Mouse (Mus musculus): ENCODE measurements around the gene Rap2a. TPM values are rescaled to one million over a fixed set of nuclear protein-coding genes. Genes with fewer than 3 reads are reported as not detected.

Gene Rap2a
- polyA plus RNA-seq, 1 experiment = 37.0 TPM

DNA sequence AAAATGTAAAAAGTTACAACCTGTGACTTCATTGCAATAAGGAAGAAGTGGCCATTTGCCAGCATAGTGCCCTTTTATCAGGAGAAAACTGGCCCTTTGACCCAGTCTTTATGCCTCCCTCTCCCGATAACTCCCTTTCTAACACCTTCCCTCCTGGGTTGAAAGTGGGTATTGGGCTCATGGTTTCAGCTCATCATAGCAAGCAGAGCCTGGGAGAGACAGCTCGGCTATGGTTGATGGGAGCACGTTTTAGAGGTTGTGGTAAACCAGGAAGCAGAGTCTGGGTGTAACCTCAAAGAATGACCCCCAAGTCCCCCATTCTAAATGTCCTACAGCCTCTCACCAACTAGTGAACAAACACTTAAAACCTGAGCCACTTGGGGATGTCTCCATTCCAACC, 64.7 kb downstream of the Rap2a start:
- no peak for DNase-seq (ENCODE audit: low read depth)
- no peak for TF ChIP-seq POLR2A (IDR thresholded peaks at IDR 0.05; ENCODE audit: borderline replicate concordance, extremely low read depth, insufficient read depth, insufficient read length, poor library complexity, severe bottlenecking)
- no peak for TF ChIP-seq CTCF (IDR thresholded peaks at IDR 0.05; ENCODE audit: borderline replicate concordance, extremely low read depth, insufficient read depth, insufficient read length)

- DNase-seq (ENCODE audit: low read depth) = no peak
- TF ChIP-seq CTCF (IDR thresholded peaks at IDR 0.05; ENCODE audit: borderline replicate concordance, extremely low read depth, insufficient read depth, insufficient read length) (no peak), POLR2A (IDR thresholded peaks at IDR 0.05; ENCODE audit: borderline replicate concordance, extremely low read depth, insufficient read depth, insufficient read length, poor library complexity, severe bottlenecking) (no peak)
Measured at GRCm38 (mm10) chr14:120543846-120544245, 65.6 kb downstream of the Rap2a start.

DNA sequence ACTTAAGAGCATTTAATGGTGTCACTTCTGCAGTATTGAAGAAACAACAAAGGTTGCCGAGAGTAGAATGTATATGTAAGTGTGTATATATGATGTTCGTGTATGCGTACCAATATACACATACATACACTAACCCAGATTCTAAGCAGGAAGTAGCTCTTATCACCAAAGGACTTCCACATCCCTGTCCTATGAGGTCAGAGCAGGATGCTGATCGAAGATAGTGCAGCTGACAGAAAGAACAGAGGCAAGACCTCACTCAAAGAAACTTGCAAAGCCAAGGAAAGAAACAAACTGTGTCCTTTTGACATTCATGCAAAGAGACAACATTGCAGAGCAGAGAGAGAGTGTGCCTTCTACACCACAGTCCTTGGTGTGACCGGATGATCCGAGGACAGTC, 66.3 kb downstream of the Rap2a start:
- no peak for TF ChIP-seq CTCF (IDR thresholded peaks at IDR 0.05; ENCODE audit: borderline replicate concordance, extremely low read depth, insufficient read depth, insufficient read length)
- TF ChIP-seq POLR2A (IDR thresholded peaks at IDR 0.05; ENCODE audit: borderline replicate concordance, extremely low read depth, insufficient read depth, insufficient read length, poor library complexity, severe bottlenecking) = no peak
- DNase-seq (ENCODE audit: low read depth) = no peak

DNA sequence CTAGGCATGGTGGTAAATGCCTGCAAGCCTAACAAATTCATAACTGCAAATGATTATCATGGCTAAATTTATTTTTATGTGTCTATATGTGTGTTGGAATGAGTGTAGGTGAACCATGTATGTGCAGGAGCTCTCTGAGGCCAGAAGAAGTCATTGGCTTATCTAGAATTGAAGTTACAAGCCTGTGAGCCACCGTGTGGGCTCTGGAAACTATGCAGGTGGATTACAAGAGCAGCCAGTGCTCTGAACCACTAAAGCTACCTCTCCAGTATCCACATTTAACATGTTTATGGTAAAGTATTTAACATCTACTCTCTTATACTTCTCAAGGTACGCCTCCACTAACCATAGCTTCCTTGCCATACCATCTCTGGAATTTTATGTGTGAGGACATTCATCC, 66.7 kb downstream of the Rap2a start:
- no peak for DNase-seq (ENCODE audit: low read depth)
- TF ChIP-seq POLR2A (IDR thresholded peaks at IDR 0.05; ENCODE audit: borderline replicate concordance, extremely low read depth, insufficient read depth, insufficient read length, poor library complexity, severe bottlenecking) (no peak), CTCF (IDR thresholded peaks at IDR 0.05; ENCODE audit: borderline replicate concordance, extremely low read depth, insufficient read depth, insufficient read length) (no peak)

Other genes with a start within 250 kb of the Rap2a start
- 16.9 and 20.2 TPM in 2 replicates for gene Mbnl2, start 202.8 kb upstream of the Rap2a start, polyA plus RNA-seq (2012; rRNA removed)